Mouse (Mus musculus): ENCODE measurements around the gene Wdr4. TPM values are rescaled to one million over a fixed set of nuclear protein-coding genes. Genes with fewer than 3 reads are reported as not detected.
A peak's percentile ranks its signal among the peaks of the same experiment; 100 is the strongest.

The Wdr4 gene
- polyA plus RNA-seq, 1 experiment from 2014 or later = 42.3 TPM

- Histone ChIP-seq H3K4me1 (ENCODE audit: control insufficient read depth, insufficient read depth, low read length) (peaks cover 19% of the 10 kb centered on the region), H3K4me2 (ENCODE audit: low read depth, low read length) (peak overlapping the region; percentile 53), H3K9ac (ENCODE audit: low read depth, low read length) (peak overlapping the region; percentile 83), H3K9me3 (ENCODE audit: control insufficient read depth, low read length) (no peaks in the 10 kb centered on the region), H3K27ac (ENCODE audit: low read length) (peak overlapping the region; percentile 82), H3K36me3 (ENCODE audit: control insufficient read depth, insufficient read depth, low read length) (peaks cover 4% of the 10 kb centered on the region; the same call in 1 of the 2 replicates), H3K27me3 (replicated peaks; ENCODE audit: control insufficient read depth, insufficient read depth, low read length) (no peaks in the 10 kb centered on the region), H3K4me3 (ENCODE audit: low read length) (peak overlapping the region; percentile 83)
- WGBS = 14% methylated on average over 3 of the region's 3 CpGs
- peak; percentile 14; the same call in 1 of the 2 replicates for ATAC-seq
These were observed 1.1 kb upstream of the Wdr4 start for GRCm38 (mm10) chr17:31520895-31521294.

GRCm38 (mm10) chr17:31519344-31519945 lies 335 bp downstream of the Wdr4 start:
- H3K4me2 ChIP-seq (ENCODE audit: low read depth, low read length) = peak overlapping the region; percentile 52
- 0 out of 2 replicates have a peak overlapping the region, but pooled peaks have one; percentile 30 for H3K9ac ChIP-seq (ENCODE audit: low read depth, low read length)
- H3K36me3 ChIP-seq (ENCODE audit: control insufficient read depth, insufficient read depth, low read length) = no peaks in the 10 kb centered on the region
- peak; percentile 64 for ATAC-seq
- H3K4me1 ChIP-seq (ENCODE audit: control insufficient read depth, insufficient read depth, low read length) = peaks cover 12% of the 10 kb centered on the region
- H3K27me3 ChIP-seq (replicated peaks; ENCODE audit: control insufficient read depth, insufficient read depth, low read length) = no peaks in the 10 kb centered on the region
- peak overlapping the region; percentile 53 for H3K27ac ChIP-seq (ENCODE audit: low read length)
- H3K4me3 ChIP-seq (ENCODE audit: low read length) = peak overlapping the region; percentile 83
- WGBS = 2% methylated on average over 7 of the region's 7 CpGs
- H3K9me3 ChIP-seq (ENCODE audit: control insufficient read depth, low read length) = no peaks in the 10 kb centered on the region

GRCm38 (mm10) chr17:31514696-31515095 lies 5.1 kb downstream of the Wdr4 start:
- no peak for ATAC-seq
- Histone ChIP-seq H3K27me3 (replicated peaks; ENCODE audit: control insufficient read depth, insufficient read depth, low read length) (no peaks in the 10 kb centered on the region), H3K4me1 (ENCODE audit: control insufficient read depth, insufficient read depth, low read length) (peaks cover 12% of the 10 kb centered on the region), H3K27ac (ENCODE audit: low read length) (no peak overlapping the region), H3K9me3 (ENCODE audit: control insufficient read depth, low read length) (no peaks in the 10 kb centered on the region), H3K4me3 (ENCODE audit: low read length) (no peak overlapping the region), H3K9ac (ENCODE audit: low read depth, low read length) (no peak overlapping the region), H3K4me2 (ENCODE audit: low read depth, low read length) (no peak overlapping the region), H3K36me3 (ENCODE audit: control insufficient read depth, insufficient read depth, low read length) (peaks cover 6% of the 10 kb centered on the region; the same call in 1 of the 2 replicates)
- 70% methylated on average over 1 of the region's 1 CpGs for WGBS

- H3K27ac ChIP-seq (ENCODE audit: low read length) = 0 out of 2 replicates have a peak overlapping the region, but pooled peaks have one; percentile 73
- peaks cover 11% of the 10 kb centered on the region for H3K36me3 ChIP-seq (ENCODE audit: control insufficient read depth, insufficient read depth, low read length)
- no peak for ATAC-seq
- no peaks in the 10 kb centered on the region for H3K27me3 ChIP-seq (replicated peaks; ENCODE audit: control insufficient read depth, insufficient read depth, low read length)
- peak overlapping the region; percentile 80 for H3K4me2 ChIP-seq (ENCODE audit: low read depth, low read length)
- no peaks in the 10 kb centered on the region for H3K9me3 ChIP-seq (ENCODE audit: control insufficient read depth, low read length)
- peak overlapping the region; percentile 83 for H3K9ac ChIP-seq (ENCODE audit: low read depth, low read length)
- H3K4me3 ChIP-seq (ENCODE audit: low read length) = peak overlapping the region; percentile 89
- WGBS = 16% methylated on average over 6 of the region's 6 CpGs
- peaks cover 12% of the 10 kb centered on the region for H3K4me1 ChIP-seq (ENCODE audit: control insufficient read depth, insufficient read depth, low read length)
These were observed 7.2 kb downstream of the Wdr4 start for GRCm38 (mm10) chr17:31512593-31512992.

GRCm38 (mm10) chr17:31511792-31512495 lies 7.8 kb downstream of the Wdr4 start:
- peak overlapping the region; percentile 83 for H3K9ac ChIP-seq (ENCODE audit: low read depth, low read length)
- WGBS = under 1% methylated on average over 56 of the region's 56 CpGs
- H3K27me3 ChIP-seq (replicated peaks; ENCODE audit: control insufficient read depth, insufficient read depth, low read length) = no peaks in the 10 kb centered on the region
- no peaks in the 10 kb centered on the region for H3K9me3 ChIP-seq (ENCODE audit: control insufficient read depth, low read length)
- H3K4me1 ChIP-seq (ENCODE audit: control insufficient read depth, insufficient read depth, low read length) = peaks cover 12% of the 10 kb centered on the region
- H3K27ac ChIP-seq (ENCODE audit: low read length) = peak overlapping the region; percentile 73
- H3K36me3 ChIP-seq (ENCODE audit: control insufficient read depth, insufficient read depth, low read length) = peaks cover 11% of the 10 kb centered on the region
- H3K4me2 ChIP-seq (ENCODE audit: low read depth, low read length) = peak overlapping the region; percentile 80
- H3K4me3 ChIP-seq (ENCODE audit: low read length) = peak overlapping the region; percentile 89
- peak; percentile 98 for ATAC-seq

GRCm38 (mm10) chr17:31510944-31511343 lies 8.8 kb downstream of the Wdr4 start:
- peak overlapping the region; percentile 89 for H3K4me3 ChIP-seq (ENCODE audit: low read length)
- no peaks in the 10 kb centered on the region for H3K27me3 ChIP-seq (replicated peaks; ENCODE audit: control insufficient read depth, insufficient read depth, low read length)
- H3K4me2 ChIP-seq (ENCODE audit: low read depth, low read length) = peak overlapping the region; percentile 80
- H3K36me3 ChIP-seq (ENCODE audit: control insufficient read depth, insufficient read depth, low read length) = peaks cover 11% of the 10 kb centered on the region
- H3K4me1 ChIP-seq (ENCODE audit: control insufficient read depth, insufficient read depth, low read length) = peaks cover 15% of the 10 kb centered on the region
- no peaks in the 10 kb centered on the region for H3K9me3 ChIP-seq (ENCODE audit: control insufficient read depth, low read length)
- no peak for ATAC-seq
- 93% methylated on average over 6 of the region's 6 CpGs for WGBS
- no peak overlapping the region for H3K9ac ChIP-seq (ENCODE audit: low read depth, low read length)
- H3K27ac ChIP-seq (ENCODE audit: low read length) = no peak overlapping the region

- Histone ChIP-seq H3K4me2 (ENCODE audit: low read depth, low read length) (no peak overlapping the region), H3K27me3 (replicated peaks; ENCODE audit: control insufficient read depth, insufficient read depth, low read length) (no peaks in the 10 kb centered on the region), H3K9ac (ENCODE audit: low read depth, low read length) (peak overlapping the region; percentile 3; the same call in 1 of the 2 replicates), H3K4me3 (ENCODE audit: low read length) (no peak overlapping the region), H3K9me3 (ENCODE audit: control insufficient read depth, low read length) (no peaks in the 10 kb centered on the region), H3K36me3 (ENCODE audit: control insufficient read depth, insufficient read depth, low read length) (peaks cover 30% of the 10 kb centered on the region), H3K4me1 (ENCODE audit: control insufficient read depth, insufficient read depth, low read length) (peaks cover 9% of the 10 kb centered on the region), H3K27ac (ENCODE audit: low read length) (no peak overlapping the region)
- ATAC-seq = no peak
- WGBS = 73% methylated on average over 7 of the region's 7 CpGs
These were observed 13.5 kb downstream of the Wdr4 start for GRCm38 (mm10) chr17:31506282-31506681.

- Histone ChIP-seq H3K4me1 (ENCODE audit: control insufficient read depth, insufficient read depth, low read length) (0 out of 2 replicates have a peak, but pooled peaks cover 3% of the 10 kb centered on the region), H3K9me3 (ENCODE audit: control insufficient read depth, low read length) (no peaks in the 10 kb centered on the region), H3K9ac (ENCODE audit: low read depth, low read length) (no peak overlapping the region), H3K4me2 (ENCODE audit: low read depth, low read length) (no peak overlapping the region), H3K36me3 (ENCODE audit: control insufficient read depth, insufficient read depth, low read length) (peaks cover 25% of the 10 kb centered on the region), H3K27me3 (replicated peaks; ENCODE audit: control insufficient read depth, insufficient read depth, low read length) (no peaks in the 10 kb centered on the region), H3K27ac (ENCODE audit: low read length) (no peak overlapping the region), H3K4me3 (ENCODE audit: low read length) (no peak overlapping the region)
- no peak for ATAC-seq
- WGBS = 88% methylated on average over 5 of the region's 5 CpGs
These were observed 14.8 kb downstream of the Wdr4 start for GRCm38 (mm10) chr17:31505013-31505412.

- no peak overlapping the region for H3K4me2 ChIP-seq (ENCODE audit: low read depth, low read length)
- 87% methylated on average over 2 of the region's 2 CpGs for WGBS
- no peak overlapping the region for H3K9ac ChIP-seq (ENCODE audit: low read depth, low read length)
- H3K27me3 ChIP-seq (replicated peaks; ENCODE audit: control insufficient read depth, insufficient read depth, low read length) = no peaks in the 10 kb centered on the region
- H3K36me3 ChIP-seq (ENCODE audit: control insufficient read depth, insufficient read depth, low read length) = peaks cover 19% of the 10 kb centered on the region
- H3K27ac ChIP-seq (ENCODE audit: low read length) = no peak overlapping the region
- no peak for ATAC-seq
- H3K4me3 ChIP-seq (ENCODE audit: low read length) = no peak overlapping the region
- H3K9me3 ChIP-seq (ENCODE audit: control insufficient read depth, low read length) = no peaks in the 10 kb centered on the region
- 0 out of 2 replicates have a peak, but pooled peaks cover 3% of the 10 kb centered on the region for H3K4me1 ChIP-seq (ENCODE audit: control insufficient read depth, insufficient read depth, low read length)
These were observed 15.8 kb downstream of the Wdr4 start for GRCm38 (mm10) chr17:31503936-31504335.
